Mouse (Mus musculus) megakaryocyte, embryonic 14.5 days (primary cell): ENCODE measurements at regions not wholly inside any gene's neighbourhood (a gene's known extent, or its start where the extent isn't known, plus 50 kb on each side); places are given as distances from the start of the nearest gene placed in this dataset.

Experiments
- FLI1 ChIP-seq: IDR thresholded peaks from 2 replicates; pipeline ENCODE4 v1.6.1; 2012; ENCODE audit warnings: low read length, inconsistent platforms, mixed read lengths
- GATA1 ChIP-seq: IDR thresholded peaks from 3 replicates; pipeline ENCODE4 v1.6.1; 2012; ENCODE audit warnings: mixed read lengths, low read length, inconsistent platforms, borderline replicate concordance

DNA sequence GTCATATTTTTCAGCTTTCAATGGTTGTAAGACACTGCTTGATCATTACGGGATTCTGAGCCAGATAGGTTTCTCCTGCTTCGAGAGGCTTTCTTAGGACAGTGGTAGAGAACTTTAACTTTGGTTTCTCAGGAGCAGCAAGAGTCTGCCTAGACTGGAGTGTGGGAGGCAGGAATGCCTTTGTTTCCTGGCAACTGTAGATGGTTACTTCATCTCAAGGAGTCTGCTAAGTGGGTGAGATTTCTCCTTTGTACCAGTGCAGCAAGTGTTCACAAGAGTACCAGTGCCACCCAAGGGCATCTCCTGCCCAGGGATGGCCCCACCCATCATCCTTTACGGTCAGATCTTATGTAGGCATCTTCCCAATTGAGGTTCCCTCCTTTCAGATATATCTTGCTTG lies 173.0 kb upstream of the Gm10131 start:
- TF ChIP-seq GATA1 (no peak), FLI1 (no peak)
